Mouse (Mus musculus) heart, embryonic 12.5 days (tissue): ENCODE data around the gene Ero1lb. TPM values are rescaled to one million over a fixed set of nuclear protein-coding genes. Genes with fewer than 3 reads are reported as not detected.
A peak's percentile ranks its signal among the peaks of the same experiment; 100 is the strongest.
"Not testable (repeated sequence)": the region's sequence is repeated elsewhere in the genome, so short reads cannot be mapped to it uniquely, and the experiment has no call there.

Experiments
- ATAC-seq: fragments of 200-750 bp; cut with Nextera tagmentation; 2 replicates; pipeline ENCODE4 v1.8.0; 2017; ENCODE audit warnings: moderate TSS enrichment, moderate library complexity; ENCODE audit not compliant: insufficient number of reproducible peaks, low FRiP score
- H3K27ac ChIP-seq: fragments of 300-500 bp; sonication (generic); 2 replicates; pipeline ENCODE4 v1.5.1; 2016; ENCODE audit warnings: mild to moderate bottlenecking, moderate library complexity; ENCODE audit not compliant: poor library complexity, severe bottlenecking
- H3K27me3 ChIP-seq: fragments of 300-500 bp; sonication (generic); replicated peaks from 2 replicates; pipeline ENCODE4 v1.6.1; 2016; ENCODE audit warnings: mild to moderate bottlenecking, moderate library complexity
- H3K36me3 ChIP-seq: fragments of 300-500 bp; sonication (generic); 2 replicates; pipeline ENCODE4 v1.6.1; 2016; ENCODE audit warnings: mild to moderate bottlenecking, moderate library complexity
- H3K4me1 ChIP-seq: fragments of 300-500 bp; sonication (generic); replicated peaks from 2 replicates; pipeline ENCODE4 v1.6.1; 2016; ENCODE audit warnings: mild to moderate bottlenecking
- H3K4me2 ChIP-seq: fragments of 300-500 bp; sonication (generic); 2 replicates; pipeline ENCODE4 v1.6.1; 2016; ENCODE audit warnings: mild to moderate bottlenecking, moderate library complexity
- H3K4me3 ChIP-seq: fragments of 300-500 bp; sonication (generic); 2 replicates; pipeline ENCODE4 v1.5.1; 2016; ENCODE audit warnings: mild to moderate bottlenecking
- H3K9ac ChIP-seq: fragments of 300-500 bp; sonication (generic); 2 replicates; pipeline ENCODE4 v1.6.1; 2016; ENCODE audit warnings: mild to moderate bottlenecking, moderate library complexity
- H3K9me3 ChIP-seq: fragments of 300-500 bp; sonication (generic); replicated peaks from 2 replicates; pipeline ENCODE4 v1.6.1; 2016; ENCODE audit warnings: mild to moderate bottlenecking, moderate library complexity
- WGBS: fragments of 180-500 bp; shearing (Covaris S2); methylation state at CpG from one replicate; pipeline ENCODE4 v1.1.7; 2016; 5-methylcytosine and 5-hydroxymethylcytosine counted together
- polyA plus RNA-seq: library from polyadenylated mRNA; unstranded; fragments of >200 nt; fragmentation: Nextera tagmentation; extraction: Ambion mirVana; gene quantifications from 2 replicates; pipeline ENCODE4 v1.2.1, GENCODE M21; 2016

Gene Ero1lb
- polyA plus RNA-seq, 1 experiment from 2014 or later, result 7.8 TPM

DNA sequence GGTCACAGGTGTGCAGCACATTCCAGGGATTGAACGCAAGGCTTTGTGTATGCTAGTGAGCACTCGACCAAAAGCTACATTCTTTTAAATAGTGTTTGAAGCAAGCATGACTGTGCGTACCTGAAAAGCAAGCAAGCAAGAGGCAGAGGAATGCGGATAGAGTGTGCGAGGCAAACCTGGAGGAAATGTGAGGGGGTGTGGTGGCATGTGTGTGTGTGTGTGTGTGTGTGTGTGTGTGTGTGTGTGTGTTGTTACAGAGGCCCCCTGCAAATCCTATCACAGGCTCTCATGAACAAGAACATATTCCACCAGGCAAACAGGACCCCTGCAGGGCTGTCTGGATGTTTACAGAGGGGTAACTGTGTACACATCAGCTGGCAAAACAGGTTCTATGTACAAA is 64.6 kb downstream of the Ero1lb start:
- WGBS, result 82% methylated on average over 5 of the region's 5 CpGs
- H3K27ac ChIP-seq, H3K9ac ChIP-seq, H3K4me2 ChIP-seq, H3K27me3 ChIP-seq, H3K4me1 ChIP-seq, H3K36me3 ChIP-seq, H3K9me3 ChIP-seq, ATAC-seq, H3K4me3 ChIP-seq: not testable (repeated sequence)

DNA sequence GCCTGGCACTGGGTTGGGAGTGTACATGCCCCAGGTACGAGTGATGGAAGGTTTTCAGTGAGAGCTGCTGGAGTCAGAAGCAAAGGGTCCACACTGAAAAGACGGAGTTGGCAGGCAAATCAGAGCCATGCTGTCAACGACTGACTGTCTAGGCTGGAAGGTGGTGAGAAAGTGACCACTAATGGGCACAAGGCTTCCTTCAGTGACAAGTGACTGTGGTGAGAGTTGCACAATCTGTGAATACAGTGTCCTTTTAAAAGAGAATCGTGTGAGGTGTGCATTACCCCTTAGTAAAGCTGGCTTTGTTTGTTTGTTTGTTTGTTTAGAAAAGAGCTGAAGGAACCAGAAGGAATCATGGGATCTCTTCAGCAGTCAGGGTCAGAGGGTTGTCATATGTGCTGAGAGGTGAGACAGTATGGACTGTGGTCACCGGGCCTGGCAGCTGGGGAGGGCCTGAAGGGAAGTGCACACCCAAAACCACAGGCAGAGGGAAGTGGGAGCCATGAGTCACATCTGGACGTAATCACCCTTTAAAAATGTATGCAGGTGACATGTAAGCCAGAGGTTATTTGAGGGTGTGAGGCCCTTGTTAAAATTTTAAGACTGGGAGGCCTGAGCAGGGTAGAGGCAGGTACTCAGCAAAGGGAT is 69.4 kb downstream of the Ero1lb start:
- H3K36me3 ChIP-seq, H3K27me3 ChIP-seq, H3K9me3 ChIP-seq, H3K27ac ChIP-seq, H3K9ac ChIP-seq, H3K4me1 ChIP-seq, H3K4me2 ChIP-seq, H3K4me3 ChIP-seq, ATAC-seq: not testable (repeated sequence)
- 64% methylated on average over 1 of the region's 6 CpGs for WGBS

DNA sequence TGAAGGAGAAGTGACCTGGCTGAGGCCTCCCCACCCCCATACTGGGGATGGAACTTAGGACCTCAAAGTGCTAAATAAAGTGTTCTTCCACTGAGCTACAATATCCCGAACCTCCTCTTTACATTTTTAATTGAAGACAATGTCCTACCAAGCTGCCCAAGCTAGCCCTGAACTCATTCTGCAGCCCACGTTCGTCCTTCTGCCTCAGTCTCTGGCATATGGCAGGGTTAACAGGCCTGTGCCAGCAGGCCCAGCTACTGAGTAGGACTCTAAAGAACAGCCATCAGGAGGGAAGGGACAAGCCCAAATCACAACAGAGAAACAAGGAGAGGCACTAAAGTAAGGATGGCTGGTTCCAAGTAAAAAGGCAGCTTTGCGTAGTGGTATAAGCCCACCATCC is 77.1 kb downstream of the Ero1lb start:
- H3K4me1 ChIP-seq, ATAC-seq, H3K4me2 ChIP-seq, H3K27me3 ChIP-seq, H3K4me3 ChIP-seq, H3K27ac ChIP-seq, H3K36me3 ChIP-seq, H3K9me3 ChIP-seq, H3K9ac ChIP-seq: not testable (repeated sequence)
- WGBS, result 87% methylated on average over 3 of the region's 4 CpGs

DNA sequence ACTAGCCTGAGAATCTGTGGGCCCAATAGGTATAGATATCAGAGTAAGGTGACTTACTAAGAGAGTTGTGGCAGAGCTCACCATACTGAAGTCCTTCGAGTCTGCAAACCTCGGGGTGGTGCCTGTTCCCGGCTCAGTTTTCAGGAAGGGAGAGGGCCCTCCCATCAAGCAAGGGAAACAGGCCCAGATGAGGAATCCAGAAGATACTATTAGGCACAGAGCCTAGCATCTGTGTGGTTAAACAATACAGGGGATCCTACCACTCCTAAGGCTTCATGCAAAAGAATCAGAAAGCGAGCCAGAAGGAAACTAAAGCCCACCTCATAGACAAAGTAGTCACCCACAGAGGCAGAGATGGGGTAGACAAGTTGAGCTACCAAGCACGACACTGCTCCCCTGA is 81.0 kb downstream of the Ero1lb start:
- H3K36me3 ChIP-seq, H3K4me2 ChIP-seq, H3K9me3 ChIP-seq, H3K4me3 ChIP-seq, H3K27ac ChIP-seq, H3K9ac ChIP-seq, H3K27me3 ChIP-seq, ATAC-seq, H3K4me1 ChIP-seq: not testable (repeated sequence)
- WGBS, result 74% methylated on average over 5 of the region's 5 CpGs

DNA sequence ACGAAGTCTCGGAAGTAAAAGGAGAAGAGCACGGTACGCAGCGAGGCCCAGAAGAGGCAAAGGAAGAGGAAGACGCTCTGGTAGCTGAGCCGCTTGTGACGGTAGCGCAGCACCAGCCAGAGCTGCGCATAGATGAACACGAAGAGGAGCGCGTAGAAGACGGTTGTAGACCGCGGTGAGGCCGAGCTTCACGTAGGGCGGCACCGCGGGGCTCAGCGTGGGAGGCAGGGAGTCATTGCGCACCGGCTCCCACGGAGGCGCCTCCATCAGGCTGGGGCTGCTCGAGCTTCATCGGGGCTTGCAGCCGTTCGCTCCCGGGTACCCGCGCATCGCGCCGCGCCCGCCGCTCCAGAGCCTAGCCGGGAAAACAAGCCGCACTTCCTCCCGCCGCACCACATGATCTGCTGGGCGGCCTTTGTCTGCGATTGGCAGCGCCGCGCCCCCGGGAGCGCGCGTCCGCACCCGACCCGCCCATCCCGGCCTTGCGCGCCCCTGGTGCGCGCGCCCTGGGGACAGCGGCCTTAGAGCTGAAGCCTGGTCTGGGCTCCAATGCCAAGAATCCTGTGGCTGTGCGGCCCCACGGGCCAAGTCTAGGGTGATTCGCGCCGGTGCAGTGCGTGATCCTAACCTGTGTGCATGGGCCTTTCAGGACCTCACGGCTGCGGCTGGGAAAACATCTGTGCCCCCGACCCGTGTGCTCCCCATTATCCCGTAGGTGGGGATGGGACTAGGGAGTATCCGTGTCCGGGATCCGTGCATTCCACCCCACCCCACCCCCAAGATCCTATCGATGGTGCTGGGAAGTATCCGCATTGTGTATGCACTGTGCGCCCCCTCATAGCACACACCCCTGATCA is 84.6 kb downstream of the Ero1lb start:
- H3K27me3 ChIP-seq, H3K9me3 ChIP-seq, H3K27ac ChIP-seq, H3K4me1 ChIP-seq, H3K9ac ChIP-seq, H3K36me3 ChIP-seq: not testable (repeated sequence)
- Histone ChIP-seq H3K4me3 (peak overlapping the region; percentile 53), H3K4me2 (peak overlapping the region; percentile 65)
- ATAC-seq, result peak; percentile 93
- WGBS, result under 1% methylated on average over 58 of the region's 79 CpGs

DNA sequence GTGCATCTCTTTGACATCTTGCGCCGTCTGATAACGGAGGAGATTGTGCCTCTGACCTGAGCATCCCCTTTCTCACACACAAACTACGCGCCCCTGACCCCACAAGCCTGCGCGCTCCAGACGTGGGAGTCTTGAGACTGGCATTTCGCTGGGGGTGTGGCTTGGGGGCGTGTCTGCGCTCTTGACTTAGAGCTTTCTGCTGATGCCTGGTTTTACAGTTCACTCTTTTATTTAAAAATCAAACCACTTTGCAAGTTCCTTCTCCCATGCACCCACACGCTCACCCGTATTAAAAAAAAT is 85.2 kb downstream of the Ero1lb start:
- not testable (repeated sequence) for H3K27ac ChIP-seq, H3K36me3 ChIP-seq, H3K9ac ChIP-seq, H3K9me3 ChIP-seq, H3K27me3 ChIP-seq, H3K4me1 ChIP-seq
- peak; percentile 69 for ATAC-seq
- 1% methylated on average over 13 of the region's 13 CpGs for WGBS
- peak overlapping the region; percentile 53 for H3K4me3 ChIP-seq
- H3K4me2 ChIP-seq, result peak overlapping the region; percentile 65

Other genes starting within 250 kb of the Ero1lb start
- 1,360 and 1,370 TPM in 2 replicates for gene Actn2, start 225.1 kb upstream of the Ero1lb start, polyA plus RNA-seq
- 13.1 and 16.8 TPM in 2 replicates for gene Heatr1, start 170.8 kb upstream of the Ero1lb start, polyA plus RNA-seq
- gene Lgals8, start 100.9 kb upstream of the Ero1lb start, polyA plus RNA-seq, result 12.8 and 12.9 TPM in 2 replicates
- gene Edaradd, start 45.4 kb upstream of the Ero1lb start, polyA plus RNA-seq, result 0.57 and 0.66 TPM in 2 replicates
- gene Prl2c3, start 234.2 kb downstream of the Ero1lb start, polyA plus RNA-seq, result 0.82 and 0.94 TPM in 2 replicates